Mouse (Mus musculus): ENCODE results near the gene Mmp20. TPM values are rescaled to one million over a fixed set of nuclear protein-coding genes. Genes with fewer than 3 reads are reported as not detected.

The Mmp20 gene
- polyA plus RNA-seq, 1 experiment = not detected

DNA sequence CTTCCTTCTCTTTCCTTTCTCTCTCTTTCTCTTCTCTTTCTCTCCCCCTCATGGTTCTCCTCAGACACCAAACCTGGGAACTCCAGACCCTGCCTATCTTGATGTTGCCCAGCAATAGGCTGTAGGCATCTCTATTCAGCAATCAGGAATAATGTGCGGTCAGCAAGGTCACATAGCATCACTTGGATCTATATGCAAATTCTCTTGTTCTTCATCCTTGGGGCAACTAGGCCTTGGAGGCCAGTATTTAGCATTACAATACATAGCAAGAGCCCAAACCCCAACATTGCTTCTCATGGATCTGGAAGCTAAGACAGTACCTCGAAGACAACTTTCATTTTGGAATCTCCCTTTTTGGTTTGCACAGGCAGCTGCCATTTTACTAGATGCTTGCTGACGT is 19.9 kb downstream of the Mmp20 start:
- H3K27me3 ChIP-seq (ENCODE audit: control insufficient read depth) = no peaks in the 10 kb centered on the region
- H3K4me3 ChIP-seq (replicated peaks) = no peak overlapping the region
- H3K4me1 ChIP-seq (ENCODE audit: control insufficient read depth) = no peaks in the 10 kb centered on the region
- no peaks in the 10 kb centered on the region for H3K36me3 ChIP-seq (ENCODE audit: control insufficient read depth)
- TF ChIP-seq TAL1 (IDR thresholded peaks at IDR 0.05; ENCODE audit: low read length) = no peak
- TF ChIP-seq GATA1 (IDR thresholded peaks at IDR 0.05; ENCODE audit: low read length) = no peak
- no peaks in the 10 kb centered on the region for H3K9me3 ChIP-seq (ENCODE audit: control insufficient read depth, low read length)

- TF ChIP-seq TAL1 (IDR thresholded peaks at IDR 0.05; ENCODE audit: low read length) = no peak
- no peak for TF ChIP-seq GATA1 (IDR thresholded peaks at IDR 0.05; ENCODE audit: low read length)
- Histone ChIP-seq H3K4me1 (ENCODE audit: control insufficient read depth) (no peaks in the 10 kb centered on the region), H3K27me3 (ENCODE audit: control insufficient read depth) (no peaks in the 10 kb centered on the region)
Observed at GRCm38 (mm10) chr9:7650397-7651180, 22.6 kb downstream of the Mmp20 start.

GRCm38 (mm10) chr9:7652351-7653085 is 24.5 kb downstream of the Mmp20 start:
- TF ChIP-seq TAL1 (IDR thresholded peaks at IDR 0.05; ENCODE audit: low read length) (no peak), GATA1 (IDR thresholded peaks at IDR 0.05; ENCODE audit: low read length) (no peak)

More at GRCm38 (mm10) chr9:7650397-7651180, 22.6 kb downstream of the Mmp20 start:
- Histone ChIP-seq H3K4me3 (replicated peaks) (no peak overlapping the region), H3K36me3 (ENCODE audit: control insufficient read depth) (no peaks in the 10 kb centered on the region), H3K9me3 (ENCODE audit: control insufficient read depth, low read length) (no peaks in the 10 kb centered on the region)

GRCm38 (mm10) chr9:7657946-7658345 is 29.9 kb downstream of the Mmp20 start:
- H3K9me3 ChIP-seq (ENCODE audit: control insufficient read depth, low read length) = no peaks in the 10 kb centered on the region
- TF ChIP-seq TAL1 (IDR thresholded peaks at IDR 0.05; ENCODE audit: low read length) (no peak), GATA1 (IDR thresholded peaks at IDR 0.05; ENCODE audit: low read length) (no peak)
- H3K36me3 ChIP-seq (ENCODE audit: control insufficient read depth) = no peaks in the 10 kb centered on the region
- no peaks in the 10 kb centered on the region for H3K4me1 ChIP-seq (ENCODE audit: control insufficient read depth)
- no peak overlapping the region for H3K4me3 ChIP-seq (replicated peaks)
- no peaks in the 10 kb centered on the region for H3K27me3 ChIP-seq (ENCODE audit: control insufficient read depth)

More at GRCm38 (mm10) chr9:7652351-7653085, 24.5 kb downstream of the Mmp20 start:
- H3K4me3 ChIP-seq (replicated peaks) = no peak overlapping the region
- no peaks in the 10 kb centered on the region for H3K27me3 ChIP-seq (ENCODE audit: control insufficient read depth)
- no peaks in the 10 kb centered on the region for H3K36me3 ChIP-seq (ENCODE audit: control insufficient read depth)
- no peaks in the 10 kb centered on the region for H3K9me3 ChIP-seq (ENCODE audit: control insufficient read depth, low read length)
- no peaks in the 10 kb centered on the region for H3K4me1 ChIP-seq (ENCODE audit: control insufficient read depth)

DNA sequence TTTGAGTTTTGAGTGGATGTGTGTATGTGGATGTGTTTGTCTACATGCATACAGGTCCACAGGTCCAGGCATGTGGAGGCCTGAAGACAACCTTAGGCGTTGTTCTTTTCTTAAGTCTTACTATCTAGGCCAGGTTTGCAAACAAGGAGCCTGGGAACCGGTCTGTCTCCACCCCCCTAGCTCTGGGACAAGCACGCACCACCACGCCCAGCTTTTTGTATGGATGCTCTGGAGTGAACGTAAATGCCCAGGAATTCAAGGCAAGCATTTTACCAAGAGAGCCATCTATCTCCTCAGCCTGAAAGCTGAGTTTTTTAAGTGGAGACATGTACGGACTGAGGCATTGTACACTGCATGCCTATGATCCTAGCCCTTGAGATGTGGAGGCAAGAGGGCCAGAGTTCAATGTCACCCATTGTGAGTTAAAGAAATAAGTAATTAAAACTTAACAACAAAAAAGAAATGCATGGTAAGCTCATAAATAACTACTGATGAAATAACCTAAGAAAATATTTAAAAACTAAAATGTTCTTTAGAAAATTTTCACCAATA is 31.5 kb downstream of the Mmp20 start:
- Histone ChIP-seq H3K36me3 (ENCODE audit: control insufficient read depth) (no peaks in the 10 kb centered on the region), H3K4me3 (replicated peaks) (no peak overlapping the region), H3K4me1 (ENCODE audit: control insufficient read depth) (no peaks in the 10 kb centered on the region), H3K9me3 (ENCODE audit: control insufficient read depth, low read length) (no peaks in the 10 kb centered on the region), H3K27me3 (ENCODE audit: control insufficient read depth) (no peaks in the 10 kb centered on the region)
- TF ChIP-seq TAL1 (IDR thresholded peaks at IDR 0.05; ENCODE audit: low read length) (no peak), GATA1 (IDR thresholded peaks at IDR 0.05; ENCODE audit: low read length) (no peak)

- Histone ChIP-seq H3K4me3 (replicated peaks) (no peak overlapping the region), H3K4me1 (ENCODE audit: control insufficient read depth) (no peaks in the 10 kb centered on the region)
- no peak for TF ChIP-seq TAL1 (IDR thresholded peaks at IDR 0.05; ENCODE audit: low read length)
- no peak for TF ChIP-seq GATA1 (IDR thresholded peaks at IDR 0.05; ENCODE audit: low read length)
Observed at GRCm38 (mm10) chr9:7661371-7661770, 33.3 kb downstream of the Mmp20 start.

DNA sequence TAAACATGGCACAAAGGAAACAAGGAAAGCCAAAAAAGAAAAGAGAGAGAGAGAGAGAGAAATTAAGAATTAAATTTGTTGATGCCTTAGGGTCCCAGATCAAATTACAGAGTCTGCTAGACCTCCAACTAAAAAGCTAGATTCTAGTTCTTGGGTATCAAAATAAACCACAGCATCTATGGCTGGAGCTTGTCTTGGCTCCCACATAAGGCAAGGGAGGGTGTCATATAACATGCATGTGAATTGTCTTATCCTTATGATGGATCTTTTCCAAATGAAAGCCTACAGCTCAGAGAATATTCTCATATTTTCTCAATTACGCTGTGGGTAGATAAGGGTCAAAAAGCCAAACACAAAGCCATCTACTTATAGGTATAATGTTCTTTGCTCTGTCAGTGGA is 41.6 kb downstream of the Mmp20 start:
- H3K4me3 ChIP-seq (replicated peaks) = no peak overlapping the region
- TF ChIP-seq TAL1 (IDR thresholded peaks at IDR 0.05; ENCODE audit: low read length) (no peak), GATA1 (IDR thresholded peaks at IDR 0.05; ENCODE audit: low read length) (no peak)
- H3K9me3 ChIP-seq (ENCODE audit: control insufficient read depth, low read length) = no peaks in the 10 kb centered on the region
- no peaks in the 10 kb centered on the region for H3K27me3 ChIP-seq (ENCODE audit: control insufficient read depth)
- no peaks in the 10 kb centered on the region for H3K36me3 ChIP-seq (ENCODE audit: control insufficient read depth)
- H3K4me1 ChIP-seq (ENCODE audit: control insufficient read depth) = no peaks in the 10 kb centered on the region

More at GRCm38 (mm10) chr9:7661371-7661770, 33.3 kb downstream of the Mmp20 start:
- Histone ChIP-seq H3K9me3 (ENCODE audit: control insufficient read depth, low read length) (no peaks in the 10 kb centered on the region), H3K27me3 (ENCODE audit: control insufficient read depth) (no peaks in the 10 kb centered on the region), H3K36me3 (ENCODE audit: control insufficient read depth) (no peaks in the 10 kb centered on the region)

- no peaks in the 10 kb centered on the region for H3K4me1 ChIP-seq (ENCODE audit: control insufficient read depth)
- H3K4me3 ChIP-seq (replicated peaks) = no peak overlapping the region
- no peaks in the 10 kb centered on the region for H3K27me3 ChIP-seq (ENCODE audit: control insufficient read depth)
- TF ChIP-seq TAL1 (IDR thresholded peaks at IDR 0.05; ENCODE audit: low read length) (no peak), GATA1 (IDR thresholded peaks at IDR 0.05; ENCODE audit: low read length) (no peak)
- no peaks in the 10 kb centered on the region for H3K36me3 ChIP-seq (ENCODE audit: control insufficient read depth)
- no peaks in the 10 kb centered on the region for H3K9me3 ChIP-seq (ENCODE audit: control insufficient read depth, low read length)
Observed at GRCm38 (mm10) chr9:7672985-7673384, 45.0 kb downstream of the Mmp20 start.

Data from erythroblast, embryonic 14.5 days (primary cell).